ENCODE assay signal across 8 mouse cellular contexts in the genomic region with DNA sequence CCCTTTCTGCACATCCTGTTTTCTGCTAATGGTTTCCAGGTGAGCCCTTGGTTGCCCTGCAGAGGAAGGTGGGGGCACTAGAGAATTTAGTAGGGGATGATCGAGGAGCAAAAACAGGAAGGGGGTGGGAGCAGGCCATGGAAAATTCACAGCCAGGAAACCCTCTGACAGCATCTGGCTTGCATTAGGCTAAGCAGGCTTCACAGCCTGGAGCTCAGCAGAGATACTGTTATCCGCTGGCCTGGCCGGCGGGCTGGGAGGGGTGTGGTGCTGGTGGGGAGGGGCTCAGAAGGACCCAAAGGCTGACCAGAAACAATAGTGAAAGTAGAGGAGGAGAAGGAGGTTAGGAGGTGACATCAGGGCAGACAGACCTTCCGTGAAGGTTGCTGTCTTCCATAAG. TPM values are rescaled to one million over a fixed set of nuclear protein-coding genes. Genes with fewer than 3 reads are reported as not detected.
DNase-seq lines count a peak whose midpoint lies in the region; ATAC-seq and TF ChIP-seq lines count a peak whose summit lies in the region.

No protein-coding gene starts in this region.

- H3K36me3 ChIP-seq in forebrain, embryonic 11.5 days (ENCODE audit: control insufficient read depth, insufficient read depth, low read length), result no peaks in the 10 kb centered on the region
- no peaks in the 10 kb centered on the region for H3K36me3 ChIP-seq in forebrain, embryonic 15.5 days
- no peaks in the 10 kb centered on the region for H3K36me3 ChIP-seq in embryonic facial prominence, embryonic 12.5 days
- H3K36me3 ChIP-seq in heart, embryonic 16.5 days (ENCODE audit: control insufficient read depth, insufficient read depth), result no peaks in the 10 kb centered on the region
- H3K36me3 ChIP-seq in liver, embryonic 14.5 days (replicated peaks; ENCODE audit: control insufficient read depth, insufficient read depth, low read depth), result peaks cover 8% of the 10 kb centered on the region

- H3K4me2 ChIP-seq in forebrain, embryonic 11.5 days (ENCODE audit: low read depth, low read length, severe bottlenecking), result no peak overlapping the region
- H3K4me2 ChIP-seq in forebrain, embryonic 15.5 days (replicated peaks), result no peak overlapping the region
- H3K4me2 ChIP-seq in embryonic facial prominence, embryonic 12.5 days (replicated peaks), result peak overlapping the region; percentile 19; the same call in 1 of the 2 replicates
- H3K4me2 ChIP-seq in heart, embryonic 16.5 days (ENCODE audit: low read depth, low read length), result no peak overlapping the region
- H3K4me2 ChIP-seq in liver, embryonic 14.5 days (ENCODE audit: low read depth), result peak overlapping the region; percentile 100

- H3K27ac ChIP-seq in forebrain, embryonic 11.5 days (ENCODE audit: low read depth, low read length), result no peak overlapping the region
- no peak overlapping the region for H3K27ac ChIP-seq in forebrain, embryonic 15.5 days (replicated peaks)
- H3K27ac ChIP-seq in embryonic facial prominence, embryonic 12.5 days, result peak overlapping the region; percentile 98
- H3K27ac ChIP-seq in heart, embryonic 16.5 days (ENCODE audit: low read length), result peak overlapping the region; percentile 84
- H3K27ac ChIP-seq in liver, embryonic 14.5 days, result peak overlapping the region; percentile 99

- no peaks in the 10 kb centered on the region for H3K9me3 ChIP-seq in forebrain, embryonic 11.5 days (ENCODE audit: control insufficient read depth, low read length)
- no peaks in the 10 kb centered on the region for H3K9me3 ChIP-seq in forebrain, embryonic 15.5 days
- no peaks in the 10 kb centered on the region for H3K9me3 ChIP-seq in embryonic facial prominence, embryonic 12.5 days
- H3K9me3 ChIP-seq in heart, embryonic 16.5 days (replicated peaks; ENCODE audit: control insufficient read depth, low read length), result no peaks in the 10 kb centered on the region
- no peaks in the 10 kb centered on the region for H3K9me3 ChIP-seq in liver, embryonic 14.5 days (ENCODE audit: control insufficient read depth, low read length)

- peak; percentile 66 for DNase-seq in forebrain, embryonic 11.5 days (ENCODE audit: low spot score)
- DNase-seq in liver, embryonic 14.5 days (ENCODE audit: low read depth in 3 of 3, low spot score in 3 of 3), result no peak
- DNase-seq in frontal cortex, postnatal 36 days (ENCODE audit: low spot score in 2 of 2), result no peak
- no peak for DNase-seq in cerebellum, postnatal 36 days
- DNase-seq in left cerebral cortex, postnatal 36 days (ENCODE audit: low spot score in 2 of 2), result no peak

- intact Hi-C loops in left cerebral cortex, postnatal 36 days (cut with DNase I), result no loop called here

- no peak for ATAC-seq in forebrain, embryonic 11.5 days (replicated peaks; ENCODE audit: low FRiP score)
- ATAC-seq in forebrain, embryonic 15.5 days (replicated peaks), result no peak
- peak; percentile 69 for ATAC-seq in embryonic facial prominence, embryonic 12.5 days (ENCODE audit: insufficient number of reproducible peaks, insufficient read depth, low FRiP score, low TSS enrichment)
- peak; percentile 33 for ATAC-seq in heart, embryonic 16.5 days (replicated peaks; ENCODE audit: extremely low read depth, insufficient read depth, low FRiP score)
- peak; percentile 29 for ATAC-seq in liver, embryonic 14.5 days (ENCODE audit: insufficient read depth)

- no peak overlapping the region for H3K4me3 ChIP-seq in forebrain, embryonic 11.5 days (ENCODE audit: low read depth, low read length)
- H3K4me3 ChIP-seq in forebrain, embryonic 15.5 days, result no peak overlapping the region
- no peak overlapping the region for H3K4me3 ChIP-seq in embryonic facial prominence, embryonic 12.5 days
- H3K4me3 ChIP-seq in heart, embryonic 16.5 days (ENCODE audit: low read length), result no peak overlapping the region
- peak overlapping the region; percentile 81 to 96 for H3K4me3 ChIP-seq in liver, embryonic 14.5 days (ENCODE audit: insufficient read depth in 1 of 2, low read depth in 2 of 2, low read length in 2 of 2)

- TF ChIP-seq CTCF in liver, embryonic 14.5 days (IDR thresholded peaks at IDR 0.05; ENCODE audit: low read depth), result no peak

- peaks cover 2% of the 10 kb centered on the region for H3K4me1 ChIP-seq in forebrain, embryonic 11.5 days (replicated peaks; ENCODE audit: control insufficient read depth, insufficient read depth, low read length)
- peaks cover 15% of the 10 kb centered on the region for H3K4me1 ChIP-seq in forebrain, embryonic 15.5 days
- peaks cover 37% of the 10 kb centered on the region for H3K4me1 ChIP-seq in embryonic facial prominence, embryonic 12.5 days
- H3K4me1 ChIP-seq in heart, embryonic 16.5 days (ENCODE audit: control insufficient read depth, insufficient read depth, low read length), result peaks cover 33% of the 10 kb centered on the region
- H3K4me1 ChIP-seq in liver, embryonic 14.5 days (replicated peaks; ENCODE audit: control insufficient read depth in 2 of 2, insufficient read depth in 2 of 2, low read length in 1 of 2), result peaks cover 32 to 54% of the 10 kb centered on the region in 2 experiments

- H3K9ac ChIP-seq in forebrain, embryonic 11.5 days (ENCODE audit: low read length), result no peak overlapping the region
- no peak overlapping the region for H3K9ac ChIP-seq in forebrain, embryonic 15.5 days (replicated peaks)
- no peak overlapping the region for H3K9ac ChIP-seq in embryonic facial prominence, embryonic 12.5 days
- H3K9ac ChIP-seq in heart, embryonic 16.5 days (ENCODE audit: low read length), result no peak overlapping the region
- H3K9ac ChIP-seq in liver, embryonic 14.5 days (replicated peaks), result peak overlapping the region; percentile 100

- H3K27me3 ChIP-seq in forebrain, embryonic 11.5 days (ENCODE audit: control insufficient read depth, insufficient read depth, low read length), result no peaks in the 10 kb centered on the region; the same call in 1 of the 2 replicates
- no peaks in the 10 kb centered on the region for H3K27me3 ChIP-seq in forebrain, embryonic 15.5 days
- no peaks in the 10 kb centered on the region for H3K27me3 ChIP-seq in embryonic facial prominence, embryonic 12.5 days
- no peaks in the 10 kb centered on the region for H3K27me3 ChIP-seq in heart, embryonic 16.5 days (ENCODE audit: control insufficient read depth, insufficient read depth, low read length)
- no peaks in the 10 kb centered on the region for H3K27me3 ChIP-seq in liver, embryonic 14.5 days (ENCODE audit: control insufficient read depth, insufficient read depth, low read length)

- TF ChIP-seq EP300 in liver, embryonic 14.5 days (IDR thresholded peaks at IDR 0.05; ENCODE audit: low read depth), result no peak; the same call in 1 of the 2 replicates

- 72% methylated on average over 5 of the region's 5 CpGs for WGBS in forebrain, embryonic 11.5 days
- 82% methylated on average over 5 of the region's 5 CpGs for WGBS in forebrain, embryonic 15.5 days
- 13% methylated on average over 5 of the region's 5 CpGs for WGBS in embryonic facial prominence, embryonic 12.5 days
- 16% methylated on average over 5 of the region's 5 CpGs for WGBS in heart, embryonic 16.5 days
- WGBS in liver, embryonic 14.5 days (ENCODE audit: insufficient replicate concordance), result 23% methylated on average over 5 of the region's 5 CpGs

RNA-seq across cellular contexts. Expression of a gene that starts 12.4 kb away (rescaled TPM):
- 34.5 and 35.1 TPM in 2 replicates for polyA plus RNA-seq in forebrain, embryonic 11.5 days (2014; fragmentation: Nextera tagmentation; extraction: Ambion mirVana)
- polyA plus RNA-seq in forebrain, embryonic 15.5 days (2015; fragmentation: Nextera tagmentation; extraction: Ambion mirVana), result 17.3 and 17.9 TPM in 2 replicates
- polyA plus RNA-seq in embryonic facial prominence, embryonic 12.5 days (2016; fragmentation: Nextera tagmentation; extraction: Ambion mirVana), result 48.0 and 50.0 TPM in 2 replicates
- 22.1 and 24.0 TPM in 2 replicates for polyA plus RNA-seq in heart, embryonic 16.5 days (2015; fragmentation: Nextera tagmentation; extraction: Ambion mirVana)
- 116 and 122 TPM in 2 replicates for polyA plus RNA-seq in liver, embryonic 14.5 days (2012; rRNA removed)
- 240 and 255 TPM in 2 replicates for polyA plus RNA-seq in liver, embryonic 14.5 days (2014; fragmentation: Nextera tagmentation; extraction: Ambion mirVana)
- total RNA-seq in left cerebral cortex, postnatal 36 days (2021), result 1 to 10 TPM; 8.5 to 9.9 TPM

RNA-seq across cellular contexts. Expression of a gene that starts 12.5 kb away (rescaled TPM):
- 0.92 and 1.5 TPM in 2 replicates for polyA plus RNA-seq in forebrain, embryonic 11.5 days (2014; fragmentation: Nextera tagmentation; extraction: Ambion mirVana)
- 1.2 and 1.3 TPM in 2 replicates for polyA plus RNA-seq in forebrain, embryonic 15.5 days (2015; fragmentation: Nextera tagmentation; extraction: Ambion mirVana)
- polyA plus RNA-seq in embryonic facial prominence, embryonic 12.5 days (2016; fragmentation: Nextera tagmentation; extraction: Ambion mirVana), result 1.7 and 1.8 TPM in 2 replicates
- polyA plus RNA-seq in heart, embryonic 16.5 days (2015; fragmentation: Nextera tagmentation; extraction: Ambion mirVana), result 0.28 and 0.30 TPM in 2 replicates
- polyA plus RNA-seq in liver, embryonic 14.5 days (2012; rRNA removed), result 0.08 TPM in 1 of 2 replicates, not detected in the other
- polyA plus RNA-seq in liver, embryonic 14.5 days (2014; fragmentation: Nextera tagmentation; extraction: Ambion mirVana), result 0.09 and 0.10 TPM in 2 replicates
- 1 to 10 TPM; 1.0 to 1.2 TPM for total RNA-seq in left cerebral cortex, postnatal 36 days (2021)

RNA-seq across cellular contexts. Expression of a gene that starts 27.5 kb away (rescaled TPM):
- polyA plus RNA-seq in forebrain, embryonic 11.5 days (2014; fragmentation: Nextera tagmentation; extraction: Ambion mirVana), result 5.9 and 6.1 TPM in 2 replicates
- 14.0 and 15.3 TPM in 2 replicates for polyA plus RNA-seq in forebrain, embryonic 15.5 days (2015; fragmentation: Nextera tagmentation; extraction: Ambion mirVana)
- 10.1 and 10.2 TPM in 2 replicates for polyA plus RNA-seq in embryonic facial prominence, embryonic 12.5 days (2016; fragmentation: Nextera tagmentation; extraction: Ambion mirVana)
- polyA plus RNA-seq in heart, embryonic 16.5 days (2015; fragmentation: Nextera tagmentation; extraction: Ambion mirVana), result 31.5 and 46.1 TPM in 2 replicates
- polyA plus RNA-seq in liver, embryonic 14.5 days (2012; rRNA removed), result 8.2 and 8.3 TPM in 2 replicates
- 4.4 and 5.1 TPM in 2 replicates for polyA plus RNA-seq in liver, embryonic 14.5 days (2014; fragmentation: Nextera tagmentation; extraction: Ambion mirVana)
- total RNA-seq in left cerebral cortex, postnatal 36 days (2021), result 10 to 100 TPM; 26.1 to 29.6 TPM

RNA-seq across cellular contexts. Expression of a gene that starts 33.5 kb away (rescaled TPM):
- polyA plus RNA-seq in forebrain, embryonic 11.5 days (2014; fragmentation: Nextera tagmentation; extraction: Ambion mirVana), result 1,254 and 1,333 TPM in 2 replicates
- 1,475 and 1,516 TPM in 2 replicates for polyA plus RNA-seq in forebrain, embryonic 15.5 days (2015; fragmentation: Nextera tagmentation; extraction: Ambion mirVana)
- polyA plus RNA-seq in embryonic facial prominence, embryonic 12.5 days (2016; fragmentation: Nextera tagmentation; extraction: Ambion mirVana), result 1,511 and 1,518 TPM in 2 replicates
- 1,934 and 2,252 TPM in 2 replicates for polyA plus RNA-seq in heart, embryonic 16.5 days (2015; fragmentation: Nextera tagmentation; extraction: Ambion mirVana)
- 1,645 and 1,653 TPM in 2 replicates for polyA plus RNA-seq in liver, embryonic 14.5 days (2012; rRNA removed)
- 3,787 and 3,976 TPM in 2 replicates for polyA plus RNA-seq in liver, embryonic 14.5 days (2014; fragmentation: Nextera tagmentation; extraction: Ambion mirVana)
- 1,000 to 10,000 TPM; 2,116 to 2,547 TPM for total RNA-seq in left cerebral cortex, postnatal 36 days (2021)

Comparison
In these comparisons a context has a peak if more than half of its experiments do, and no peak if none do; other contexts are left out.
1. ATAC-seq: peak in embryonic facial prominence, embryonic 12.5 days (single experiment), heart, embryonic 16.5 days (single experiment) and liver, embryonic 14.5 days (single experiment); none in forebrain, embryonic 11.5 days (single experiment) and forebrain, embryonic 15.5 days (single experiment).
2. H3K27ac ChIP-seq: peak in embryonic facial prominence, embryonic 12.5 days (single experiment), heart, embryonic 16.5 days (single experiment) and liver, embryonic 14.5 days (single experiment); none in forebrain, embryonic 11.5 days (single experiment) and forebrain, embryonic 15.5 days (single experiment).
3. H3K4me2 ChIP-seq: peak in embryonic facial prominence, embryonic 12.5 days (single experiment) and liver, embryonic 14.5 days (single experiment); none in forebrain, embryonic 11.5 days (single experiment), forebrain, embryonic 15.5 days (single experiment) and heart, embryonic 16.5 days (single experiment).
4. H3K4me3 ChIP-seq: peak in liver, embryonic 14.5 days (2 of 2); none in forebrain, embryonic 11.5 days (single experiment), forebrain, embryonic 15.5 days (single experiment), embryonic facial prominence, embryonic 12.5 days (single experiment) and heart, embryonic 16.5 days (single experiment).